Mouse (Mus musculus): ENCODE data around the gene Trpv4. TPM values are rescaled to one million over a fixed set of nuclear protein-coding genes. Genes with fewer than 3 reads are reported as not detected.

The Trpv4 gene
- polyA plus RNA-seq, 1 experiment from 2014 or later, result 1.1 TPM

GRCm38 (mm10) chr5:114661029-114661428, 2.8 kb upstream of the Trpv4 start:
- Histone ChIP-seq H3K36me3 (no peaks in the 10 kb centered on the region), H3K27me3 (ENCODE audit: insufficient read depth, poor library complexity, severe bottlenecking) (peaks cover 55% of the 10 kb centered on the region), H3K4me1 (peaks cover 12% of the 10 kb centered on the region), H3K9me3 (no peaks in the 10 kb centered on the region), H3K4me3 (no peak overlapping the region), H3K27ac (no peak overlapping the region)
- 66% methylated on average over 6 of the region's 6 CpGs for WGBS
- DNase-seq (ENCODE audit: low spot score), result no peak

- Histone ChIP-seq H3K27me3 (ENCODE audit: insufficient read depth, poor library complexity, severe bottlenecking) (peaks cover 84% of the 10 kb centered on the region), H3K36me3 (no peaks in the 10 kb centered on the region), H3K27ac (no peak overlapping the region), H3K4me3 (peak overlapping the region; percentile 69), H3K9me3 (no peaks in the 10 kb centered on the region), H3K4me1 (peaks cover 12% of the 10 kb centered on the region)
- DNase-seq (ENCODE audit: low spot score), result no peak
- WGBS, result 34% methylated on average over 10 of the region's 10 CpGs
These were observed 795 bp downstream of the Trpv4 start for GRCm38 (mm10) chr5:114657426-114657825.

- no peak for DNase-seq (ENCODE audit: low spot score)
- peaks cover 93% of the 10 kb centered on the region for H3K27me3 ChIP-seq (ENCODE audit: insufficient read depth, poor library complexity, severe bottlenecking)
- no peak overlapping the region for H3K27ac ChIP-seq
- WGBS, result 78% methylated on average over 7 of the region's 7 CpGs
- no peak overlapping the region for H3K4me3 ChIP-seq
- H3K9me3 ChIP-seq, result no peaks in the 10 kb centered on the region
- H3K36me3 ChIP-seq, result no peaks in the 10 kb centered on the region
- H3K4me1 ChIP-seq, result peaks cover 21% of the 10 kb centered on the region
These were observed 1.9 kb downstream of the Trpv4 start for GRCm38 (mm10) chr5:114656305-114656704.

- 85% methylated on average over 5 of the region's 5 CpGs for WGBS
- no peak overlapping the region for H3K4me3 ChIP-seq
- H3K27me3 ChIP-seq (ENCODE audit: insufficient read depth, poor library complexity, severe bottlenecking), result peaks cover 97% of the 10 kb centered on the region
- no peaks in the 10 kb centered on the region for H3K36me3 ChIP-seq
- no peak for DNase-seq (ENCODE audit: low spot score)
- peaks cover 26% of the 10 kb centered on the region for H3K4me1 ChIP-seq
- H3K9me3 ChIP-seq, result no peaks in the 10 kb centered on the region
- H3K27ac ChIP-seq, result no peak overlapping the region
These were observed 2.5 kb downstream of the Trpv4 start for GRCm38 (mm10) chr5:114655721-114656120.

GRCm38 (mm10) chr5:114653656-114654437, 4.4 kb downstream of the Trpv4 start:
- WGBS, result 63% methylated on average over 15 of the region's 15 CpGs
- H3K4me1 ChIP-seq, result peaks cover 39% of the 10 kb centered on the region
- no peak for DNase-seq (ENCODE audit: low spot score)
- H3K27ac ChIP-seq, result no peak overlapping the region; the same call in 1 of the 2 replicates
- H3K27me3 ChIP-seq (ENCODE audit: insufficient read depth, poor library complexity, severe bottlenecking), result peaks cover 97% of the 10 kb centered on the region
- H3K36me3 ChIP-seq, result no peaks in the 10 kb centered on the region
- no peak overlapping the region for H3K4me3 ChIP-seq
- no peaks in the 10 kb centered on the region for H3K9me3 ChIP-seq

- DNase-seq (ENCODE audit: low spot score), result no peak
- H3K9me3 ChIP-seq, result no peaks in the 10 kb centered on the region
- peak overlapping the region; percentile 32; the same call in 1 of the 2 replicates for H3K27ac ChIP-seq
- H3K27me3 ChIP-seq (ENCODE audit: insufficient read depth, poor library complexity, severe bottlenecking), result peaks cover 83% of the 10 kb centered on the region
- H3K4me3 ChIP-seq, result no peak overlapping the region
- H3K4me1 ChIP-seq, result peaks cover 50% of the 10 kb centered on the region
- H3K36me3 ChIP-seq, result no peaks in the 10 kb centered on the region
- 15% methylated on average over 3 of the region's 3 CpGs for WGBS
These were observed 6.8 kb downstream of the Trpv4 start for GRCm38 (mm10) chr5:114651449-114651848.

GRCm38 (mm10) chr5:114651002-114651401, 7.2 kb downstream of the Trpv4 start:
- Histone ChIP-seq H3K36me3 (no peaks in the 10 kb centered on the region), H3K4me1 (peaks cover 50% of the 10 kb centered on the region), H3K27ac (peak overlapping the region; percentile 32; the same call in 1 of the 2 replicates), H3K27me3 (ENCODE audit: insufficient read depth, poor library complexity, severe bottlenecking) (peaks cover 79% of the 10 kb centered on the region), H3K9me3 (no peaks in the 10 kb centered on the region), H3K4me3 (no peak overlapping the region)
- no peak for DNase-seq (ENCODE audit: low spot score)
- WGBS, result 32% methylated on average over 14 of the region's 14 CpGs

- no peaks in the 10 kb centered on the region for H3K36me3 ChIP-seq
- H3K4me1 ChIP-seq, result peaks cover 58% of the 10 kb centered on the region
- H3K4me3 ChIP-seq, result no peak overlapping the region
- H3K9me3 ChIP-seq, result no peaks in the 10 kb centered on the region
- peaks cover 73% of the 10 kb centered on the region for H3K27me3 ChIP-seq (ENCODE audit: insufficient read depth, poor library complexity, severe bottlenecking)
- WGBS, result 76% methylated on average over 11 of the region's 11 CpGs
- H3K27ac ChIP-seq, result 0 out of 2 replicates have a peak overlapping the region, but pooled peaks have one; percentile 80
- no peak for DNase-seq (ENCODE audit: low spot score)
These were observed 9.4 kb downstream of the Trpv4 start for GRCm38 (mm10) chr5:114648728-114649311.

- 2% methylated on average over 27 of the region's 27 CpGs for WGBS
- Histone ChIP-seq H3K4me3 (peak overlapping the region; percentile 57), H3K27me3 (ENCODE audit: insufficient read depth, poor library complexity, severe bottlenecking) (peaks cover 72% of the 10 kb centered on the region), H3K4me1 (peaks cover 58% of the 10 kb centered on the region), H3K9me3 (no peaks in the 10 kb centered on the region), H3K36me3 (no peaks in the 10 kb centered on the region), H3K27ac (peak overlapping the region; percentile 80)
- DNase-seq (ENCODE audit: low spot score), result no peak
These were observed 10.8 kb downstream of the Trpv4 start for GRCm38 (mm10) chr5:114647211-114647974.

- 84% methylated on average over 5 of the region's 5 CpGs for WGBS
- peaks cover 73% of the 10 kb centered on the region for H3K27me3 ChIP-seq (ENCODE audit: insufficient read depth, poor library complexity, severe bottlenecking)
- H3K9me3 ChIP-seq, result no peaks in the 10 kb centered on the region
- no peak overlapping the region for H3K4me3 ChIP-seq
- no peak for DNase-seq (ENCODE audit: low spot score)
- H3K27ac ChIP-seq, result no peak overlapping the region
- H3K36me3 ChIP-seq, result no peaks in the 10 kb centered on the region
- peaks cover 46% of the 10 kb centered on the region for H3K4me1 ChIP-seq
These were observed 12.3 kb downstream of the Trpv4 start for GRCm38 (mm10) chr5:114645916-114646315.

GRCm38 (mm10) chr5:114644918-114645317, 13.3 kb downstream of the Trpv4 start:
- Histone ChIP-seq H3K4me3 (no peak overlapping the region), H3K9me3 (no peaks in the 10 kb centered on the region), H3K27ac (no peak overlapping the region), H3K27me3 (ENCODE audit: insufficient read depth, poor library complexity, severe bottlenecking) (peaks cover 73% of the 10 kb centered on the region), H3K4me1 (peaks cover 38% of the 10 kb centered on the region), H3K36me3 (no peaks in the 10 kb centered on the region)
- DNase-seq (ENCODE audit: low spot score), result no peak
- 26% methylated on average over 6 of the region's 6 CpGs for WGBS

GRCm38 (mm10) chr5:114640809-114641208, 17.4 kb downstream of the Trpv4 start:
- WGBS, result 80% methylated on average over 10 of the region's 10 CpGs
- H3K4me3 ChIP-seq, result no peak overlapping the region
- peaks cover 87% of the 10 kb centered on the region for H3K27me3 ChIP-seq (ENCODE audit: insufficient read depth, poor library complexity, severe bottlenecking)
- H3K9me3 ChIP-seq, result no peaks in the 10 kb centered on the region
- H3K27ac ChIP-seq, result no peak overlapping the region
- H3K4me1 ChIP-seq, result peaks cover 19% of the 10 kb centered on the region
- no peaks in the 10 kb centered on the region for H3K36me3 ChIP-seq
- no peak for DNase-seq (ENCODE audit: low spot score)

- Histone ChIP-seq H3K27me3 (ENCODE audit: insufficient read depth, poor library complexity, severe bottlenecking) (peaks cover 87% of the 10 kb centered on the region), H3K4me1 (peaks cover 13% of the 10 kb centered on the region), H3K9me3 (no peaks in the 10 kb centered on the region), H3K27ac (no peak overlapping the region), H3K36me3 (no peaks in the 10 kb centered on the region), H3K4me3 (peak overlapping the region; percentile 38)
- DNase-seq (ENCODE audit: low spot score), result no peak
- WGBS, result 24% methylated on average over 7 of the region's 7 CpGs
These were observed 18.6 kb downstream of the Trpv4 start for GRCm38 (mm10) chr5:114639645-114639957.
